Mouse (Mus musculus): Measurements from ENCODE around the gene Rtf2.
A peak's percentile ranks its signal among the peaks of the same experiment; 100 is the strongest.

The Rtf2 gene

DNA sequence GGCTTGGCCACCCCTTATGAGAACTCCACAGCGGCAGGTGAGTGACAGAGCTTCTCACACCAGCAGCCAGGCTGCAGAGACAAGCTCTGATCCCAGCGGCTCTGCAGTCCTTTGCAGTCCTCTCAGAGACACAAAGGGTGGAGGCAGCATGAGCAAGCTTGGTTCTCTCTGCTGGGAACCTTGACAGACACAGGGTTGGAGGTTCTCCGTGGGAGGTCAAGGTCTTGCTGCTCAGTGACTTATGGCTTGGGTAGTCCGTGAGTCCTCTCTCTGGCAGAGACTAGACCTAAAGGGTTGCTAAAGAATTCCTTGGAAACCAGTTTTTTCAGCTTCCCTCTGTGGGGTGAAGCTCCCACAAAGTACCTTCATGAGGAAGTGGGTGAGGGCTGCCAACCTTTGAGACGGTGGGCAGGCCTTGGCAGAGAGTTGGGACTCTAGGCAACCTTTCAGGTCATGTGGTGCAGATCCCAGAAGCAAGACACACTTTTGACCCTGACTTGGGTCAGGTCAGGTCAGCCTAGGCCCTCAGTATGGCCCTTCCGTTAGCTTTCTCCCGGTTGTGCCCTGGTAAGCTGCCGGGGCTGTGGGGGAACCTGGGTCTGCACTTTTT, 56.5 kb downstream of the Rtf2 start:
- DNase-seq: no peak

DNA sequence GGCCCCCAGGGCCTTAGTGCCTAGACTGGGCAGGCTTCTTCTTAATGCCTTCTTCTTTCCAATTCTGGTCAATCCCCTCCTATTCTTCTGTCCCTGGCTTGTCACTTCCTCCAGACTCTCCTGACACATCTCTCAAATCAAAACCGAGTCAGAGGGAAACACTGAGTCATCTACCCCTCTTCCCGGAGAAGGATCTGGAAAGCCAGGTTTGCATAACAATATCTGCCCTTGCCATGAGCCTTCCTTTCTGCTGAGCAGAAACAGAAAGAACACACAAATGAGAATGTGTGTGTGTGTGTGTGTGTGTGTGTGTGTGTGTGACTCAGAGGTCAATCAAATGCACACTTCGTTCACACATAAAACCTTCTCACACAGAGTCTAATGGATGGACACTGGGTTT, 58.5 kb downstream of the Rtf2 start:
- no peak for DNase-seq

DNA sequence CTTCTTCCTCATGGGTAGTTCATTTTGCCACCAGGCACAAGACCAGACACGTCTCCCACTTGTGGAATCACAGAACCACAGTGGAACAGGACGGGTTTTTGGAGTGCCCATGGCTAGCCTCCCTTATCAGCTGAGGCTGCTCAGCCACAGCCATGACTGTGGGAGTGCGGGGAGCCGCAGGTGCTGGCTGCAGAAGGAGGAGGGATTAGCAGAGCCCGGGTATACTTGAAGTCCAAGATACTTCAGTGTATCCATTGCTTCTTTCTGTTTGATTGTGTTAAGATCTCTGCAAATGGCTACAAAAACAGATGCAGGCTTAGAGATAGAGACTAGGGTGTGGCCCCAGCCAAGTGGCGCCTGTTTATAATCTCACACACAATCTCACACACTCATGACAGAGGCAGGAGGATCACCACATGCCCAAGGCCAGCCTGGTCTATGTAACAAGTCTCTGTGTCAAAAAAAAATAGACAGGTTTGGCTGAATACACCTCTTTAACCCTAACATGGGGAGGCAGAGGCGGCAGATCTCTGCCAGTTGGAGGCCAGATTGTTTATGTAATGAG, 60.5 kb downstream of the Rtf2 start:
- no peak for DNase-seq

DNA sequence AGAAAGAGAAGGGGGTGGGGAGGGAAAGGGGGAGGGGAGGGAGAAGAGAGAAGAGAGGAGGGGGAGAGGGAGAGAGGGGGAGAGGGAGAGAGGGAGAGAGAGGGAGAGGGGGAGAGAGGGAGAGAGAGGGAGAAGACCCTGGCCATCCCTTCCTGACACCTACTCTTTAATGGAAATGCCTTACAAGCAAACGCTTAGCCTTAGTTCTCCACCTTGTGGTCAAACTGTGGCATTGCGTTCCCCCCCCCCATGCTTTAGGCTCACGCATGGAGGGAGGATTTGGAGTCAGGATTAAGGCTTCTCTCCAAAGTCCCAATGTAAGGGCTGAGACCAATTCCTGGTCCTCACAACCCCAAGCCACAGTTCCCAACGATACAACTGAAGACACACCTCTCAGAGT, 61.0 kb downstream of the Rtf2 start:
- DNase-seq: peak; percentile 2 to 8

DNA sequence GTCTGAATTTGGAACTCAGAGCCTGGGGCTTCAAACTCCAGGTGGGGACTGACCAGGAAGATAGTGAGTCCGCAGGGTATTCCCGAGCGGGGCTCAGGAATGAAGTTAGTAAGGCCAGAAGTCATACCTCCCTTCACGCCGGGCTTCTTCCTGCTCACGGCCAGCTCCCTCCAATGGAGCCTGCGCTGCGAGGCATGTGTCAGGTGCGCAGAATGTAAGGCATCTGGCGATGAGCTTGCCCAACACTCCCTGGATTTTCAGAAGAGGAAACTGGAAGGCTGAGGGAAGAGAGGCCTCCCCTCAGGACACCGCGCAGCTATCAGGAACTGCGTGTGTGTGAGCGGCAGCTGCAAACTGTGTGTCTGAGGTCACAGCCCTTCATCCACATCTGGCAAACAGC, 61.8 kb downstream of the Rtf2 start:
- no peak for DNase-seq

DNA sequence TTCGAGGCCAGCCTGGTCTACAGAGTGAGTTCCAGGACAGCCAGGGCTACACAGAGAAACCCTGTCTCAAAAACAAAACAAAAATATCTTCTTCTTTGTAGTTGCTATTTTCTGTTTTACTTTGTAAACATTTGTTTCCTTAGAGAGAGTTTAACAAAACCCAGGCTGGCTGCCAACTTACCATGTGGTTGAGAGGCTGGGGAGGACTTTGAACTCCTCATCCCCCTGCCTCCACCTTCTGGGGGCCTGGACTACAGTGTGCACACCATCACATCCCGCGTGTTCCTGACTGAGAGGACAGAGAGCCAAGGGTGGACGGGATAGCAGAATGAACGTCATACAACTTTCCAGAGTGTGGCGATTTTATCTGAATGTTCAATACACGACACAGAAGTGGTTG, 65.8 kb downstream of the Rtf2 start:
- DNase-seq: no peak

DNA sequence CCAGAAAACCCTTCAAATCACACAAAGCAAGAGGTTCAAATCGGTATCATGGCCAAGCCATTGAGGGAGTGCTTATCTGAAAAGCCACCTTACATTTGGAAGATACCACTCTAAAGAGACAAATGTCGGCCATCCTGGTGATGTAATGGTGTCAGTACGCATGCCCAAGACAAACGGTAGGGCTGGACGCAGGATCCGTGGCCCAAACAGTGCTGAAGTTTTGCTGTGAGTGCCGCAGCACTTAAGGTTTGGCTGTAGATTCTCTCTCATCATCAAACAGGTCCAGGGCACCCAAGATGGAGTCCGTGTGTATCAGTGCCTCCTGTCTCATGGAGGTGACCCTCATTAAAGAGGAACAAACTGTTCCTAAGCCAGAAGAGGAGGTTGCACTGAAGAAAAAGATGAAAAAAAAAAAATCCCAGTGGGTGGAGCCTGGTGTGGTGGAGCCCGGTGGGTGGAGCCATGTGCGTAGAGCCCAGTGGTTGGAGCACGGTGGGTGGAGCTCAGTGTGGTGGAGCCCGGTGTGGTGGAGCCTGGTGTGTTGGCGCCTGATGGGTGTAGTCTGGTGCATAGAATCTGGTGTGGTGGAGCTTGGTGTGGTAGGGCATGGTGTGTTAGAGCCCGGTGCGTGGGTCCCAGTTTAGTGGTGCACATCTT, 69.8 kb downstream of the Rtf2 start:
- DNase-seq: no peak

DNA sequence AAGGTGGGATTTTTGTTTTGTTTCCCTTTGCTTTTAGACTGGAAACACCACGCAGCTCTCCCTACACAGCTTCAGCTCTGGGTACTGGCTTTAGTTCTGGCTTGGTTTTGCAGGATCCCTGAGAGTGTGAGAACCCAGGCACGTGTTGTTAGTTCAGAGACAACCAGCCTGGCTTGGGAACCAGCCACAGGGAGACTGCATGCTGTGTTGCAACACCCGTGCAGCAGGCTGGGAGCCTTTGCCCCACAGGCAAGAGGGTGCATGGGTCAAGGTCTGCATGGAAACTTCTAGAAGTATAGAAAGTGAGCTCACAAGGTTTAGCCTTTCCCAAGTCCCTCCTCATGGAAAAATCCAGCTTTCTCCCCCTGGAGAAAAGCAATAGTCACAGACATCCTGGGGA, 70.5 kb downstream of the Rtf2 start:
- no peak for DNase-seq

DNA sequence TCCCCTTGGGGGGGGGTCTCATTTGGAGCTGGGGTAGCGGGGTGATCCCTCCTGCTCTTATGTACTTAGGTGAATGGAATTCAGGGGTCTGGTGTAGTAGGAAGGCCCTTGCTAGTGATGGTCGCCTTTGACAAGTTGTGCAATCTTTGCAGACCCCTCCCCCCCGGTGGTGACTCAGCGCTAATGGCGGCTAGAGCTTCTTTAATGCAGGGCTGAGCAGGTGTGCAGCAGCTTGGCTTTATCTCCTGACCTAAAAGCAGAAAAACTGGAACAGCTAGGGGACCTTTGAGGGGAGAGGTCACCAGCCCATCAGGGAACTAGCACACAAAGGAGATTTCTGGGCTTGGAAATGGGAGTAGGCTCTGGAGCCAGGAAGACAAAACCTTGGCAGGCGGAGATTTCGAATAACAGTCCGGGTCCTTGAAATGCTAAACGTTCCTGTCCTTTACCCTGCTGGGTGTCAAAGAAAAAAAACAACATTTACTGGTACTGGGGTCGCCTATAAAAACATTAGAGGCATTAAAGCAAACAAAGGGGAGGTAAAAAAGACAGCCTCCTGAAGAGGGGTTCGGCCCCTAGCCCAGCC, 76.1 kb downstream of the Rtf2 start:
- DNase-seq: no peak

All from cerebellum, postnatal 36 days (tissue).